Mouse (Mus musculus): ENCODE results near the gene Taf15.
A peak's percentile ranks its signal among the peaks of the same experiment; 100 is the strongest.

Taf15 gene

GRCm38 (mm10) chr11:83457257-83457656 is 15.6 kb upstream of the Taf15 start:
- DNase-seq (ENCODE audit: low read depth, low spot score) = no peak

DNA sequence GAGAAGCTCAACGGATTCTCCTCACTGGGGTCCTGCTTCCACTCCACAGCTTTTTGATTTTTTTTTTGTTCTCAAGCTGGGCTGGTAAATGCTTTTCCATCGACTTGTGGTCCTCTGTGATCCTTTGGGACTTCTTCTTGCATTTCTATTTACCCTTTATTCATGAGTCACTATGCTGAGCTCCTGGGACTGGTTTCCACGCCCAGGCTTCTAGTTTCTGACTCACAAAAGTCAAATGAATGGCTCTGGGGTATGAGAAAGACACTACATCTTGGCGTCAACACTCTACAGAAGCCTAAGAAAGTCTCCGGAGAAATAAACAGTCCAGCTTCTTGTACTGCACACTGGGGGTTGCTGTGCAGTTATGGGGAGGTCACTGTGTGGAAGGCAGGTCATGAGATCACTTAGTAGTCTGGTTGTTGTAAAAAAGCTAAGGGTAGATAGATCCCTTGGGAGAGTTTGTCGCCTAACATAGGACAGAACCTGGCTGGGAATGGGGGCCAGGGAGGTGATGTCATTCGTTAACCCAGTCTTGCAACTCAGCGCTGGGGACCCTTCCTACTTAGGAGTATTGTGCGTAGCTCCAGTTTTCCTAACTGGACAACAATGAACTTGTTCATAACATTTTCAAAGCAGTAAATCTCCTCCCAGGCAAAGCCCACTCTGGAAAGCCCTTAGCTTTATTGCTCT is 14.8 kb upstream of the Taf15 start:
- peak; percentile 16 for DNase-seq (ENCODE audit: low read depth, low spot score)

DNA sequence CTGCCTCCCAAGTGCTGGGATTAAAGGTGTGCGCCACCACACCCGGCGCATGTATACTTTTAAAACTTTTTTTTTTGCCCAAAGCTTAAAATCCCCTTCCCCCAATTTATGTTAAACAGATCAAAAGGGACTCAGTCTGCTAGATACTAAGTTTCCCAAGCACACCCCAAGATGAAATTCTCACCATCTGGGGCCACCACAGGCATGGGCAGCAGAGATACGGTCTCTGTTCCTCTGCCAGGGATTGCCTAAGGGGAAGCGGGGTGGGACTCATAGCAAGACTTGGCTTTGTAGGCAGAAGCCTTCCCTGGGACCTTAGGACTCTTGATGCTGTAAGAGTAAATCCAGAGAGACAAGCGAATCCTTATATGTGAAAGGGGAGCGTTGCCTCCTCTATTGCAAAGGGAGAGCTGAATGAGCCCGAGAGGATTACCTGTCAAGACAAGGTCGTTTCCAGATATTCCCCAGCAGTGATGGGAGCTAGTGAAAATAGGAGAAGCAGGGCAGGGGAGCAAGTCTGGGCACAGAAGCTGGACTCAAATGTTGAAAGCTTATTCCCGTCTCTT is 11.3 kb upstream of the Taf15 start:
- no peak for DNase-seq (ENCODE audit: low read depth, low spot score)

DNA sequence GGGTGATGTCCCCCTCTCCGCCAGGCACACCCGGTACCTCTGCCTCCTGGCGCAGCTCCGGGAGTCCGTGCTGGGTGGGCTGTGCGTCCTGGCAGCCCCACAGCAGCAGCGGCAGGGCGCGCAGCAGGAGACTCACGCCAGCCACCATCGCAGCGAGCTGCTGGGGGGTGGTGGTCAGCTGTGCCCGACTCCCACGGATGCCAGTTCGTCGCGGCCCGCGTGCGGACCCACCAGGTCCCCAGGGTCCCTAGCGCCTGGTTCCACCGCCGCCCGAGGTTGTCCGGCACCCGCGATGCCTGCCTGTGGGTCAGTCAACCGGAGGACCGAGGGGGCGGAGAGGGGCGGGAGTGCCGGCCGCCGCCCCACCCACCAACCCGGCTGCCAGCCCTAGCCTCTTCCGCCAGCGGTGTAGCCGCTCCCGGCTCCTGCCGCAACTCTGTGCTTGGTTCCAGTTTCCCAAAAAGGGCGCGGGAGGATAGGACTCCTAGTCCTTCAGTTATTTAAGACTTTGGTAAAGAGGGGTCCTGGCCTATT is 10.1 kb upstream of the Taf15 start, which contains the start of gene Mmp28:
Gene Mmp28 (minus strand): TSS at position 361 of the 534 bp plus-strand sequence.
- DNase-seq (ENCODE audit: low read depth, low spot score) = peak; percentile 13

DNA sequence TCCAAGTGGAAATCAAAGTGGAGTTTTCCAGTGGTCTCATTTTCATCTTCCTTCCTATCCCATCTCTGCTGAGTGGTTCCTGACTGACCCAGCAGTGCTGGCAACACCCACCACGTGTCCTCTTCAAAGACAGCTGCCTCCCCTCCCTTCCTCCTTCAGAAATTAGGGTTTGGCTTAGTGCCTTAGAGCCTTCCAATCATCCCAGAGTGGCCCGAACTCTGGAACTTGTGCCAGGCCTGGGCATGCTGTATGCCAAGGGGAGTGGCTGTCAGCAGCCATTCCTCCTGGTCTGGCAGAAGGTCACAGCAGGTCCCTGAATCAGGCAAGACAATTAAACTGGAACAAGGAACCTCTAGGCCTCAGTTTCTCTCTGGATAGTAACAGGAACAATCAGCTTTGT is 6.9 kb upstream of the Taf15 start:
- DNase-seq (ENCODE audit: low read depth, low spot score) = peak; percentile 94

DNA sequence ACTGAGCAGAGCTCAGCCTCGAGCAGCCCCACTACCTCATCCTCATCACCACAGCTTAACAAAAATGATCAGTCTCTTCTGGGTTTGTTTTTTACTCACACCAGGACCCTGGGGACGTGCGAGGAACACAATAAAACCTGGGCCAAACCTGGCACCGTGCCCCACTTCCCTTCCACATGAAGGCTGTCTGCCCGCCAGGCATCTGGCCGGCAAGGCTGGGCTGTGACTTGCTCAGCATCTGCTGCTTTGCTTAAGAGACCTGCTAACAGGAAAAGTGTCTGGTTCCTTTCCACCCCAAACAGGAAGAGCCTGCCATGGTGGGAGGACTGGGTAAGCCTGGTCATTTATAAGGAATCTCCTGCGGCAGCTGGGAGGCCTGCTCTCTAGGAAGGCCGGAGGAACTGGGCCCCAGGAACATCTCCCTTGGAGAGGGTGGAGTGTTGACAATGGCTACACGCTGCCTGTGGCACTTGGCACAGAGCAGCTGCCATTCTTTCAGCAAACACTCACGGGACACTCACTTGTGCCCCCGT is 5.7 kb upstream of the Taf15 start:
- DNase-seq (ENCODE audit: low read depth, low spot score) = peak; percentile 68

- peak; percentile 80 for DNase-seq (ENCODE audit: low read depth, low spot score)
Observed at GRCm38 (mm10) chr11:83468765-83469164, 4.1 kb upstream of the Taf15 start.

GRCm38 (mm10) chr11:83471766-83472165 is 1.1 kb upstream of the Taf15 start:
- no peak for DNase-seq (ENCODE audit: low read depth, low spot score)

DNA sequence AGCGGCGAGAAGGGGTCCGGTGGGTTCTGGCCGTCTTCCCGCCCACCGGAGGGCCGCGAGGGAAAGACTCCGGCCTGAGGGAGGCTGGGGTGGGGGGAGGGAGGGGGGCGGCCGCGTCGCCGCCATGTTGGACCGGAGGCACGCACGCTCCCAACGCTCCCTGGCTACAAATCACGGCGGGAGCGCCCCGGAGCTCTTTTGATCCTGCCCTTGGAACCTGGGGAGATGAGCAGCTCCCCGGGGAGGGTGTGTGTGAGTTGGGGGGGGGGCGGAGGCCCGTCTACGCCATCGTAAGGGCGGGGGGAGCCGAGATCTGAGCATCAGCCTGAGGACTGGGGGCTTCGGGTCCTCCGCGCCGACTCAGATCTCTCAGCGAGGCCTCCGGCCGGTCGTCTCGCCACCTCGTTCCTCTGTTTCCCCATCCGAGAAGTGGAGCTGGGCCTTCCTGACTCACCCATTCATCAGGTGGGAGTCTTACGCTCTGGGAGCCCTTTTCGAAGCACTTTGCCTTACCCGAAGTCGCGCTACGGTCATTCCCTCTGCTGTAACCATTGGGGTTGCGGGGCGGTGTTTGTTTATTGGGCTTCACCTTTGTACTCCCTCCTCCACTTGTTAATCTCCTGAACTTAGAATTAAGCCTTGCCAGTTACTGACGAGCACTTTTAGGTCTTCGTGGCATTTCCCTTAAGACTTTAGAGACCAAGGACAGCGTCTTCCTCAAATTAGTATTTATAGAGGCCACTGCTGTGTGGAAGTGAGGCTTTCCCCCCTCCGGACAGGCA is 540 bp downstream of the Taf15 start:
- DNase-seq (ENCODE audit: low read depth, low spot score) = peak; percentile 26

- no peak for DNase-seq (ENCODE audit: low read depth, low spot score)
Observed at GRCm38 (mm10) chr11:83491488-83491887, 18.6 kb downstream of the Taf15 start.

DNA sequence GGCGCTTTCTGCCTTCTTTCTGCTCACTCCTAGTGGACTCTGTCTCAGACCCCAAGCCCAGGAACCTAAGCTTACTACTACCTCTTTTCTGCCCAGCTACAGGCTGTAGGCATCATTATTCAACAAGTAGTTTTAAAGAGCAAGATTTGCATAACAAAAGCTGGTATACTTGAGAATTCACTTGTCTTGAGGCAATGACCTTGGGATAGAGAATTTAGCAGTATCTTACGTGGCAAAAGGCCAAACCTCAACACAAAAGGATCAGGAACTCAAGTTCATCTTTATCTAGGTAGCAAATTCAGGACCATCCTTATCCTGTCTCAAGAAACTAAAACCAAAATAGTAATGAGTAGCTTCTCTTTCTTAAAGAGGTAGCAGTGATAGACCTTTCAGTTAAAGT is 22.7 kb downstream of the Taf15 start:
- no peak for DNase-seq (ENCODE audit: low read depth, low spot score)

GRCm38 (mm10) chr11:83504308-83504707 is 31.4 kb downstream of the Taf15 start:
- no peak for DNase-seq (ENCODE audit: low read depth, low spot score)

DNA sequence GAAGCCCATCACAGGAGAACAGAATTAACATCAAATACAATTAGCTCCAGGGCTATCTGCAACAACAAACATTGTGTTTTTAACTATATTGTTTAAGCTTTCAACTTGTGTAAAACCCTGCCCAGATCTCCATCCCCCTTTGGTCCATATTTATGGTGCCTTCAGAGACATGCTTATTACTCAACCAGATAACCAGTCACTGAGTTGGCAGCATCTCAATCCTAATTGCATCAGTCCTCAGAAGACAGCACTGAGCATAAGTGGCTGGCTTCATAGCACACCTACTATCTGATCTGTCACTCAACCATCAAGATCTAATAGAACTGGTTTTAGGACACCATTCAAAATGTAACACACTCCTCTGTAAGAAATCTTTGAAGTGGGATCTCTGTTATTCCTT is 36.6 kb downstream of the Taf15 start:
- no peak for DNase-seq (ENCODE audit: low read depth, low spot score)

- no peak for DNase-seq (ENCODE audit: low read depth, low spot score)
Observed at GRCm38 (mm10) chr11:83517153-83517552, 44.3 kb downstream of the Taf15 start.

DNA sequence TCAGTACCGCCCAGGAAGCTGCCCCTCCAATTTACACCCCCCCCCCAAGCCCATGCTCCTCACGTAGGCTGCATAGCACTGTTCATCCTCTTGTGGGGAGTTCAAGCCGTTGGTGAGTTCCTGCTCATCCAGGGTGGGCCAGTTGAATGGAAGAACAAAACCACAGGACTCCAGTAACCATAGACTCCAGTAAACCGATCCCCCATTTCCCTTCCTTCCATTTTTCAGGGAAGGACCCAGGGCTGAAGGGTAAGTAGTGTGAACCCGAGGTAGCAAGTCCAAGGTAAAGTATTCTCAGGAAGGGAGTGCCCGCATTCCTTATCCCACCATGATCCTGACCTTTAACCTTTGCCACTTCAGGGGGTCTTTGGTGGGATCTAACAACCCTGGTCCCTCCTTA is 45.5 kb downstream of the Taf15 start:
- DNase-seq (ENCODE audit: low read depth, low spot score) = no peak

- no peak for DNase-seq (ENCODE audit: low read depth, low spot score)
Observed at GRCm38 (mm10) chr11:83522075-83522474, 49.2 kb downstream of the Taf15 start, which contains the start of gene Heatr9. Gene Heatr9, minus strand, starts transcription at chr11:83522175.

DNA sequence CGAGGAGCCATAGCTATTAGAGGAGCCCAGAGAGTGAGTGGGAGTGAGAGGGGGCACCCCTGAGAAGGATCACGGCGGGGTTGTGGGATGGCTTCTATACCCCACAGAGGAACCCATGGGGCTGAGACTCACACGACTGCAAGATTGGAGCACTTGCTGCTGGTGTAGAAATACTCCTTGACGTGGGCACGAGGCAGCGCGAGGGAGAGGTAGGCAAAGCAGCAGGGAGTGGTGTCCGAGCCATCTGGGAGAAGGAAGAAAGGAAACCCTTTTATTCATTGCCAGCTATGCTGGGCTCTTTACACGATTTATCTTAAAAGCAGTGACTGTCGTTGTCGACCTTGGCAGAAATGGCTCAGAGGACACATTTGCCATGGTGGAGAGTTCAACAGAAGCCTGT is 56.1 kb downstream of the Taf15 start:
- peak; percentile 45 for DNase-seq (ENCODE audit: low read depth, low spot score)

DNA sequence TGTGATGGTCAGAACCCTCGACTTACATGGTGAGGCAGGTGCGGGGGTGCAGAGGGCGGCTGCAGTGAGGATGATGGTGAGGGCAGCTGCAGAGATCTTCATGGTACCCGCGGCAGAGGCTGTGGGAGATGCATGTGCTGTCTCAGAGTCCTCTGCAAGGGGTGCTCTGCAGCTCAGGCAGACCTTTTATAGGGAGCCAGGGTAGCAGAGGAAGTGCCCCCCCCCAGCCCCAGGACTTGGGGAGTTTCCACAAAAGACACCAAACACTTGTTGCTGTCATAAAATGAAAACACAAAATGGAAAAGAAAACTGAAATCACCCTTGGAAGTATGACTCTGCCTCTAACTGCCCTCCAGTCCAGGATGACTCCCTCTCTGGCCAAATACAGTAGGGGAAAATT is 57.5 kb downstream of the Taf15 start, which contains the start of gene Ccl5:
Gene Ccl5 (minus strand): TSS at position 159 of the 400 bp plus-strand sequence.
- DNase-seq (ENCODE audit: low read depth, low spot score) = no peak

- no peak for DNase-seq (ENCODE audit: low read depth, low spot score)
Observed at GRCm38 (mm10) chr11:83533192-83533591, 60.3 kb downstream of the Taf15 start.

DNA sequence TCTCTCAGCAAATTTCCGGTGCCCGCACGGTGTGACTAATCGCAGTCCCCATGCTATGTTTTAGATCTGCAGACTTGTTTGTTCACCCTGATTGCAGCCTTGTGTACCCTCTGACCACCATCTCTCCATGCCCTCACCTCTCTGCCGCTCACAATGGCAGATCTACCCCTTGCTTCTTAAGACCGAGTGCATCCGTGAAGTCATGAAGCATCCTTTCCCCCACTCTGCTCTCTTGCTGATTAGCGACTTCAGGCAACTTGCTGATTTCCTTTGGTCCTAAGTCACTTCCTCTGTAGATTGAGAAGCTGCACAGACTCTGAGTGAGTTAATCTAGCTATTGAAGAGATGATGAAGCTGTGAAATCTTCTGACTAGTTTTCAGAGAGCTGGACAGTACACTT is 61.3 kb downstream of the Taf15 start:
- no peak for DNase-seq (ENCODE audit: low read depth, low spot score)

DNA sequence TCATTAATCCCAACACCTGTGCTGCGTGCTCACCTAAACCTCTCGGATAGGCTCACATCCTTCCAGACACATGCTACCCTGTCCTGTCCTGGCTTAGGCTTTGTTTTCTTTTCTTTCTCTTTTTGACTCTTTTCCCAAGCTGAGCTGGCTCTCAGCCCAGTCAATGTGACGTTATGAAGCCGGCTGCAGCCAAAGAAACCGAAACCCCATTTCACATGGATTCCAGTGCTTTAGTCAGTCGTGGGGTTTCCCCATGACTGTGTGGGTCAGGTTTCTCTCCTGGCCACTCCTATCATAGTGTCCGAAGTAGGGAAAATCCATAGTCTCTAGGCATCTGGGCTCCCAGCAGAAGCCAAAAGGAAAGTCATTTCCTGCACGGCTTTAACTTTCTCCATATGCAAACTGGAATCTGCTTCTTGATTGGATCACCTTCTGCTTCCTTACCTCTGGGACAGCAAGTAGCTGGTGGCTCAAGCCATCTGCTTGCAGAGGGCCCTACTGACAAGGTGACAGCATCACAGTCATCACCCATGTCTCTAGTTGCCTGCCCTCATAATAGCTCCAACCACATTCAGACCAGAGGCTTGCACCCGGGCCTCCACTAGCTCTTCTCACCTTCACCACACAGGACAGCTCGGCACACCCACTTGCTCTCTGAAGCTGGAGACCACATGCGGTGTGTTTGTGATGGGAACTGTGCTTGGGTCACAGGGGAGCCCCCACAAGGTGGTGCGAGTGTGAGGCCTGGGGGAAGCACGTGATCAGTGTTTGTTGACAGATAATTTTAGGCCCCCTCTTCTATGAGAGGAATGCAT is 61.9 kb downstream of the Taf15 start:
- DNase-seq (ENCODE audit: low read depth, low spot score) = peak; percentile 65

All from brain, adult 2 months (tissue).